Mouse (Mus musculus) embryonic facial prominence, embryonic 14.5 days (tissue): ENCODE data around the gene Cdyl2. TPM values are rescaled to one million over a fixed set of nuclear protein-coding genes. Genes with fewer than 3 reads are reported as not detected.

Experiments
- ATAC-seq: fragments of 200-750 bp; cut with Nextera tagmentation; 2 replicates; pipeline ENCODE4 v1.8.0; 2017; ENCODE audit warnings: low read depth, moderate number of reproducible peaks, moderate TSS enrichment
- DNase-seq: peaks from one replicate; pipeline ENCODE4 v3.0.0-alpha.2; 2015; ENCODE audit warnings: low spot score
- H3K27ac ChIP-seq: fragments of 300-500 bp; sonication (generic); replicated peaks from 2 replicates; pipeline ENCODE4 v1.5.1; 2014; ENCODE audit warnings: low read depth, mild to moderate bottlenecking, low read length, moderate library complexity
- H3K27me3 ChIP-seq: fragments of 300-500 bp; sonication (generic); replicated peaks from 2 replicates; pipeline ENCODE4 v1.6.1; 2014; ENCODE audit warnings: low read length; ENCODE audit not compliant: control insufficient read depth, insufficient read depth
- H3K36me3 ChIP-seq: fragments of 300-500 bp; sonication (generic); 2 replicates; pipeline ENCODE4 v1.6.1; 2014; ENCODE audit warnings: low read length, mixed read lengths; ENCODE audit not compliant: control insufficient read depth, insufficient read depth
- H3K4me1 ChIP-seq: fragments of 300-500 bp; sonication (generic); 2 replicates; pipeline ENCODE4 v1.6.1; 2014; ENCODE audit warnings: antibody characterized with exemption, low read length; ENCODE audit not compliant: control insufficient read depth, insufficient read depth
- H3K4me2 ChIP-seq: fragments of 300-500 bp; sonication (generic); 2 replicates; pipeline ENCODE4 v1.6.1; 2014; ENCODE audit warnings: low read depth, mild to moderate bottlenecking, low read length, moderate library complexity, mixed read lengths
- H3K4me3 ChIP-seq: fragments of 300-500 bp; sonication (generic); 2 replicates; pipeline ENCODE4 v1.5.1; 2014; ENCODE audit warnings: low read depth, mild to moderate bottlenecking, low read length
- H3K9ac ChIP-seq: fragments of 300-500 bp; sonication (generic); 2 replicates; pipeline ENCODE4 v1.6.1; 2014; ENCODE audit warnings: low read depth, mild to moderate bottlenecking, low read length, moderate library complexity, mixed read lengths
- H3K9me3 ChIP-seq: fragments of 300-500 bp; sonication (generic); 2 replicates; pipeline ENCODE4 v1.6.1; 2016; ENCODE audit warnings: low read length; ENCODE audit not compliant: control insufficient read depth
- WGBS: fragments of 180-500 bp; shearing (Covaris S2); extraction: QIAGEN DNeasy Blood & Tissue Kit; methylation state at CpG from one replicate; pipeline ENCODE4 v1.1.7; 2014; 5-methylcytosine and 5-hydroxymethylcytosine counted together
- polyA plus RNA-seq: library from polyadenylated mRNA; unstranded; fragments of >200 nt; fragmentation: Nextera tagmentation; extraction: Ambion mirVana; gene quantifications from 2 replicates; pipeline ENCODE4 v1.2.1, GENCODE M21; 2014

Cdyl2 gene
- polyA plus RNA-seq, 1 experiment from 2014 or later = 9.3 TPM

DNA sequence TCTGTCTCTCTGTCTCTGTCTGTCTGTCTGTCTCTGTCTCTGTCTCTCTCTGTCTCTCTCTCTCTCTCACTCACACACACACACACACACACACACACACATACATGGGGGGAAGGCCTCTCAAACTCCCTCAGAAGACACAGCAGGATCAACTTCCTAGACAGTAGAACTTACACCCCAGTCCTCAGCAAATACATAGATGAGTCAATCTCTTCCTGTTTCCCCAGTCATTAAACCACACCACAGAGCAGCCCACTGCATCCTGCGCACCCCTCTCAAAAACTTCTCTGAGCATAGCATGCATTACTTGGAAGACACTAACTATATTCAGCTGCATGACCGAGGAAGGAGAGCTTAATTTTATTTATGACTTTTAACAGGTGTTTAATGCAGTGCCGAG, 43.0 kb downstream of the Cdyl2 start:
- Histone ChIP-seq H3K27me3 (no peaks in the 10 kb centered on the region), H3K4me2 (no peak overlapping the region), H3K4me1 (no peaks in the 10 kb centered on the region), H3K9ac (no peak overlapping the region), H3K27ac (no peak overlapping the region), H3K9me3 (no peaks in the 10 kb centered on the region), H3K4me3 (no peak overlapping the region), H3K36me3 (no peaks in the 10 kb centered on the region)
- ATAC-seq = no peak
- 82% methylated on average over 3 of the region's 3 CpGs for WGBS
- no peak for DNase-seq

GRCm38 (mm10) chr8:116676174-116676573, 56.6 kb downstream of the Cdyl2 start:
- no peak for ATAC-seq
- no peaks in the 10 kb centered on the region for H3K9me3 ChIP-seq
- no peak overlapping the region for H3K9ac ChIP-seq
- no peak overlapping the region for H3K4me2 ChIP-seq
- no peaks in the 10 kb centered on the region for H3K4me1 ChIP-seq
- WGBS = 81% methylated on average over 1 of the region's 1 CpGs
- no peaks in the 10 kb centered on the region for H3K36me3 ChIP-seq
- H3K27me3 ChIP-seq = no peaks in the 10 kb centered on the region
- H3K27ac ChIP-seq = no peak overlapping the region
- no peak for DNase-seq
- H3K4me3 ChIP-seq = no peak overlapping the region

GRCm38 (mm10) chr8:116673966-116674805, 58.6 kb downstream of the Cdyl2 start:
- H3K9me3 ChIP-seq = 0 out of 2 replicates have a peak, but pooled peaks cover 5% of the 10 kb centered on the region
- 73% methylated on average over 10 of the region's 10 CpGs for WGBS
- no peak overlapping the region for H3K4me2 ChIP-seq
- H3K27me3 ChIP-seq = no peaks in the 10 kb centered on the region
- ATAC-seq (no peak), DNase-seq (no peak)
- no peak overlapping the region for H3K27ac ChIP-seq
- H3K36me3 ChIP-seq = no peaks in the 10 kb centered on the region
- H3K4me3 ChIP-seq = no peak overlapping the region
- no peak overlapping the region for H3K9ac ChIP-seq
- H3K4me1 ChIP-seq = no peaks in the 10 kb centered on the region

DNA sequence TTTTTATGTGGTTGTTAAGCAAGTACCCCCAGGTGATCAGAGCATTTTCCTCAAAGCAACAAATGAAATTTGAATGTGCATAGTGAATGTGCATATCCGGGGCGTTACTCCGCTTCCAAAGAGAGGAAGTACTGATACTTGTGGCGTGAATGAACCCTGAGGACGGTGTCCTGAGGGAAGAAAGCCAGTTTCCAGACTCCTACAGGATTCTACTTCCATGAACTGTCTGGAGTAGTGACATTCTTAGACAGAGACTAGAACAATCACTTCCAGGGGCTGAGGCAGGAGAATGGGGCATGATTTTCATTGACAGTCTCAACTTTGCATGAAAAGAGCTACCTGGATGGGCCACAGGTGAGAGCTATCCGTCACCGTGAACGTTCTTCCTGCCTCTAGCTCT, 59.3 kb downstream of the Cdyl2 start:
- Histone ChIP-seq H3K36me3 (no peaks in the 10 kb centered on the region), H3K4me1 (no peaks in the 10 kb centered on the region), H3K4me2 (no peak overlapping the region), H3K9me3 (0 out of 2 replicates have a peak, but pooled peaks cover 12% of the 10 kb centered on the region), H3K9ac (no peak overlapping the region), H3K4me3 (no peak overlapping the region), H3K27ac (no peak overlapping the region), H3K27me3 (no peaks in the 10 kb centered on the region)
- 78% methylated on average over 8 of the region's 8 CpGs for WGBS
- no peak for DNase-seq
- ATAC-seq = no peak

GRCm38 (mm10) chr8:116673052-116673451, 59.7 kb downstream of the Cdyl2 start:
- Histone ChIP-seq H3K4me3 (no peak overlapping the region), H3K27me3 (no peaks in the 10 kb centered on the region), H3K27ac (no peak overlapping the region), H3K9me3 (0 out of 2 replicates have a peak, but pooled peaks cover 15% of the 10 kb centered on the region), H3K36me3 (no peaks in the 10 kb centered on the region), H3K4me2 (no peak overlapping the region), H3K4me1 (no peaks in the 10 kb centered on the region), H3K9ac (no peak overlapping the region)
- DNase-seq = no peak
- no peak for ATAC-seq
- WGBS = 91% methylated on average over 4 of the region's 4 CpGs

GRCm38 (mm10) chr8:116671543-116671942, 61.2 kb downstream of the Cdyl2 start:
- WGBS = 53% methylated on average over 5 of the region's 5 CpGs
- no peak for ATAC-seq
- no peak for DNase-seq
- Histone ChIP-seq H3K36me3 (no peaks in the 10 kb centered on the region), H3K9ac (no peak overlapping the region), H3K27ac (no peak overlapping the region), H3K4me2 (no peak overlapping the region), H3K9me3 (0 out of 2 replicates have a peak, but pooled peaks cover 15% of the 10 kb centered on the region), H3K4me3 (no peak overlapping the region), H3K27me3 (no peaks in the 10 kb centered on the region), H3K4me1 (no peaks in the 10 kb centered on the region)

DNA sequence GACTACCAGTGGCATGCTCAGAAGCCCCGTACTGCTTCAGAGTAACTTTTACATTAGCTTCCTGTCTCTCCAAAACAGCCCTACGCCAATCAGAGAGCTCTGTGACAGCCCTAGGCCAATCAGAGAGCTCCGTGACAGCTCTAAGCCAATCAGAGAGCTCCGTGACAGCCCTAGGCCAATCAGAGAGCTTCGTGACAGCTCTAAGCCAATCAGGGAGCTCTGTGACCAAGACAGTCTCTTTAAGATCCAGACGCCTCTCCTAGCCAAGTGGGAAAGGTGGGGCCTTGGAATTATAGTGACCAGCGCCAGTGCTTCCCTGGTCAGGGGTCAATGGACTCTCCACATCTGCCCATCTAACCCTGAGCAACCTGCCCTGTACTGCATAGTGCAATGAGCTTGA, 62.2 kb downstream of the Cdyl2 start:
- ATAC-seq = no peak
- no peak for DNase-seq
- Histone ChIP-seq H3K27me3 (no peaks in the 10 kb centered on the region), H3K36me3 (no peaks in the 10 kb centered on the region), H3K4me2 (no peak overlapping the region), H3K9ac (no peak overlapping the region), H3K4me1 (no peaks in the 10 kb centered on the region), H3K9me3 (0 out of 2 replicates have a peak, but pooled peaks cover 15% of the 10 kb centered on the region), H3K4me3 (no peak overlapping the region), H3K27ac (no peak overlapping the region)
- 84% methylated on average over 7 of the region's 7 CpGs for WGBS

DNA sequence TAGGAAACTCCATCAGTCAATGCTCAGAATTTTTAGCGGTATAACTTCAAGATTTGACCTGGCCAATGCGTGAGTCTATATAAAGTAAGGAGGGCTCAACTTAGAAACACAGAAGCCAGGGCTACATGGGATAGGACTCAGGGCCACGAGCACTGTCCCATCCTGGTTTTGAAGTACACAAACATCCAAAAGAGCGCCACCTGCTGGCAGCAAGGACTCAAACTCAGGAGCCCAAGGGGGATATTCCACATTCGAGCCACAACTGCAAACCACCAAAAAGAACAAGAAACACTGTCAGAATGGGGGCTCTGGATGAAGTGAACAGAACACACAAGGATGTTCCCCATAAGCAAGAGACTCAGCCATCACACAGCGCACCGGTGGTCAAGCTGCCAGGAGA, 63.8 kb downstream of the Cdyl2 start:
- DNase-seq (no peak), ATAC-seq (no peak)
- Histone ChIP-seq H3K27ac (no peak overlapping the region), H3K4me3 (no peak overlapping the region), H3K36me3 (no peaks in the 10 kb centered on the region), H3K4me2 (no peak overlapping the region), H3K4me1 (no peaks in the 10 kb centered on the region), H3K27me3 (no peaks in the 10 kb centered on the region), H3K9me3 (0 out of 2 replicates have a peak, but pooled peaks cover 15% of the 10 kb centered on the region), H3K9ac (no peak overlapping the region)
- 98% methylated on average over 7 of the region's 7 CpGs for WGBS
